Mouse (Mus musculus) brain, embryonic 14.5 days (tissue): ENCODE data around the gene Pvr.

Experiments used
- CTCF ChIP-seq: fragments of 200-500 bp; IDR thresholded peaks from 2 replicates; pipeline ENCODE4 v1.5.1; 2012; ENCODE audit warnings: inconsistent platforms, mild to moderate bottlenecking, moderate library complexity, borderline replicate concordance; ENCODE audit not compliant: insufficient read depth, insufficient read length; ENCODE audit errors: extremely low read depth
- POLR2A ChIP-seq: fragments of 200-500 bp; IDR thresholded peaks from 2 replicates; pipeline ENCODE4 v1.6.1; 2012; ENCODE audit warnings: mild to moderate bottlenecking, inconsistent platforms, borderline replicate concordance; ENCODE audit not compliant: poor library complexity, insufficient read depth, insufficient read length, severe bottlenecking; ENCODE audit errors: extremely low read depth

DNA sequence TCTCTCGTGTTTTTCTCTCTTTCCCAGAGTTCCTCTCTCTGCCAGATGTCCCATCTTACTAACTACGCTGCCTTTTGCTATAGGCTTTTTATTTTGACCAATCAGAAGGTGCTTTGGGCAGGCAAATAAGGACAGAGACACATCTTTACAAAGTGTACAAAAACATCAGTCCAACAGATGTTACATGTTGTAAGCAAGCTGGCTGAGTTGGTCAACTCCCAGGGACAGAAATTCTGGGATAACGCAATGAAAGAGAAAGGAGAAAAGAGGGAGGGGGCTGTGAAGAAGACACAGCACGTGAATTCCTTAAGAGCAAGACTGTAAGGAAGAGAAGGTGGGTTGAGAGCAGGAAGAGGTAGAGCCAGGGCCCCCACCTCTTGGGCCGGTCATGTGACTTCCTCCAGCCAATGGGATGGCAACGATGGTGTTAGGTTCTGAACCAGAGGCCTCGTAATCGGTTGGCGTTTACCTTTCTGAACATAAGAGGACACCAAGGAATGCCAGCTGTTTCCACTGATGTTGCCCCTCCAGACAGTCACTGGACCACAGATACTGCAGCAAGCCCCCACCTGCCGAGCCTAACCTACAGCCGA, 16.4 kb upstream of the Pvr start:
- TF ChIP-seq POLR2A (no peak), CTCF (no peak)
